17 mouse cellular contexts compared by ENCODE assay signal in genomic region chr7:109965658-109966057, GRCm38 (mm10). TPM values are rescaled to one million over a fixed set of nuclear protein-coding genes. Genes with fewer than 3 reads are reported as not detected.
A peak's percentile ranks its signal among the peaks of the same experiment; 100 is the strongest.
DNase-seq lines count a peak whose midpoint lies in the region; ATAC-seq and TF ChIP-seq lines count a peak whose summit lies in the region.
"Had no signal": no experiment of that assay in that cellular context is flagged by ENCODE, and none has a peak within 500 bp of the region (broad histone marks: within the 10 kb centered on the region; RNA-seq: fewer than 3 reads in every experiment).

No protein-coding gene starts in this region.

- intact Hi-C loops in gastrocnemius, adult 2 months (cut with DNase I): loop anchor here (5.0 kb wide), 1 partner anchor 117 kb away; no protein-coding TSS in a partner anchor
- intact Hi-C loops in gastrocnemius, postnatal 14 days (cut with DNase I; ENCODE audit: low total_unique reads): no loop called here
- intact Hi-C loops in left cerebral cortex, adult 2 months (cut with DNase I): no loop called here

- H3K36me3 ChIP-seq in E14TG2a.4 (ENCODE audit: insufficient read depth, low read length): no peaks in the 10 kb centered on the region
- no peaks in the 10 kb centered on the region for H3K36me3 ChIP-seq in kidney, embryonic 14.5 days (ENCODE audit: control insufficient read depth, insufficient read depth, low read length)
- H3K36me3 ChIP-seq: forebrain, embryonic 12.5 days; hindbrain, embryonic 13.5 days; limb, embryonic 13.5 days; midbrain, embryonic 15.5 days had no signal

- ATAC-seq in kidney, embryonic 14.5 days (ENCODE audit: low FRiP score, low TSS enrichment): no peak
- ATAC-seq: midbrain, embryonic 15.5 days had no signal

- H3K9ac ChIP-seq in kidney, embryonic 14.5 days (ENCODE audit: low read depth, low read length): no peak overlapping the region
- H3K9ac ChIP-seq: forebrain, embryonic 12.5 days; hindbrain, embryonic 13.5 days; limb, embryonic 13.5 days; midbrain, embryonic 15.5 days had no signal

- no peak overlapping the region for H3K4me3 ChIP-seq in gastrocnemius, adult 2 months
- no peak overlapping the region for H3K4me3 ChIP-seq in left cerebral cortex, adult 2 months
- no peak overlapping the region for H3K4me3 ChIP-seq in E14TG2a.4 (replicated peaks; ENCODE audit: low read length)
- H3K4me3 ChIP-seq in kidney, embryonic 14.5 days (ENCODE audit: low read length): no peak overlapping the region
- H3K4me3 ChIP-seq: forebrain, embryonic 12.5 days; hindbrain, embryonic 13.5 days; limb, embryonic 13.5 days; midbrain, embryonic 15.5 days; myocyte had no signal

- peak; percentile 9; the same call in 1 of the 2 replicates for TF ChIP-seq CTCF in gastrocnemius, adult 2 months (IDR thresholded peaks at IDR 0.05)
- peak; percentile 8; the same call in 1 of the 2 replicates for TF ChIP-seq CTCF in left cerebral cortex, adult 2 months (IDR thresholded peaks at IDR 0.05)
- TF ChIP-seq CTCF in E14TG2a.4 (conservative IDR thresholded peaks at IDR 0.05; ENCODE audit: low read length): peak; percentile 78

- peaks cover 21% of the 10 kb centered on the region for H3K27me3 ChIP-seq in E14TG2a.4 (ENCODE audit: insufficient read depth, low read length)
- H3K27me3 ChIP-seq in kidney, embryonic 14.5 days (ENCODE audit: control insufficient read depth, insufficient read depth, low read length): no peaks in the 10 kb centered on the region
- H3K27me3 ChIP-seq: forebrain, embryonic 12.5 days; hindbrain, embryonic 13.5 days; limb, embryonic 13.5 days; midbrain, embryonic 15.5 days had no signal

- no peak for DNase-seq in gastrocnemius, adult 2 months
- no peak for DNase-seq in gastrocnemius, postnatal 14 days
- no peak for DNase-seq in left cerebral cortex, adult 2 months (ENCODE audit: extremely low spot score in 1 of 2, low spot score in 2 of 2)
- DNase-seq in left cerebral cortex, adult 9 months (ENCODE audit: low spot score in 2 of 2): no peak
- DNase-seq in ZHBTc4 (ENCODE audit: low read depth, low spot score): peak; percentile 72
- DNase-seq in spleen, adult 12 weeks (ENCODE audit: low spot score): no peak
- DNase-seq: cerebellum, adult 8-10 months; gastrocnemius, postnatal 25 days; kidney, postnatal 14 days; spleen, adult 18-20 months had no signal

- peaks cover 6% of the 10 kb centered on the region for H3K4me1 ChIP-seq in E14TG2a.4 (replicated peaks; ENCODE audit: low read depth, low read length)
- H3K4me1 ChIP-seq in kidney, embryonic 14.5 days (ENCODE audit: control insufficient read depth, insufficient read depth, low read length): 0 out of 2 replicates have a peak, but pooled peaks cover 2% of the 10 kb centered on the region

- H3K27ac ChIP-seq in gastrocnemius, adult 2 months: no peak overlapping the region
- H3K27ac ChIP-seq in left cerebral cortex, adult 2 months: no peak overlapping the region
- H3K27ac ChIP-seq in kidney, embryonic 14.5 days (ENCODE audit: low read depth, low read length): no peak overlapping the region
- H3K27ac ChIP-seq: forebrain, embryonic 12.5 days; hindbrain, embryonic 13.5 days; limb, embryonic 13.5 days; midbrain, embryonic 15.5 days had no signal

- no peaks in the 10 kb centered on the region for H3K9me3 ChIP-seq in E14TG2a.4 (ENCODE audit: low read length)
- H3K9me3 ChIP-seq in kidney, embryonic 14.5 days (ENCODE audit: control insufficient read depth, low read length): no peaks in the 10 kb centered on the region
- H3K9me3 ChIP-seq: forebrain, embryonic 12.5 days; midbrain, embryonic 15.5 days had no signal

- no peak overlapping the region for H3K4me2 ChIP-seq in kidney, embryonic 14.5 days (replicated peaks; ENCODE audit: low read depth, low read length)
- H3K4me2 ChIP-seq: forebrain, embryonic 12.5 days; hindbrain, embryonic 13.5 days; limb, embryonic 13.5 days; midbrain, embryonic 15.5 days had no signal

RNA-seq across cellular contexts. Expression of gene Dennd5a, which starts 5.4 kb away (rescaled TPM):
- 10 to 100 TPM; 34.4 to 52.4 TPM for total RNA-seq in gastrocnemius, adult 2 months (2021)
- 10 to 100 TPM; 50.2 to 57.4 TPM for total RNA-seq in gastrocnemius, postnatal 14 days (2021)
- 100 to 1,000 TPM; 214 to 225 TPM for total RNA-seq in left cerebral cortex, adult 2 months (2021)
- 38.9 and 43.4 TPM in 2 replicates for polyA plus RNA-seq in kidney, embryonic 14.5 days (2014; fragmentation: Nextera tagmentation; extraction: Ambion mirVana)

RNA-seq across cellular contexts. Expression of gene Tmem41b, which starts 21.1 kb away (rescaled TPM):
- total RNA-seq in gastrocnemius, adult 2 months (2021): 10 to 100 TPM; 25.4 to 27.0 TPM
- 10 to 100 TPM; 28.8 to 32.6 TPM for total RNA-seq in gastrocnemius, postnatal 14 days (2021)
- total RNA-seq in left cerebral cortex, adult 2 months (2021): 10 to 100 TPM; 44.7 to 49.9 TPM
- polyA plus RNA-seq in kidney, embryonic 14.5 days (2014; fragmentation: Nextera tagmentation; extraction: Ambion mirVana): 48.7 and 72.5 TPM in 2 replicates

RNA-seq across cellular contexts. Expression of gene Ipo7, which starts 52.4 kb away (rescaled TPM):
- 100 to 1,000 TPM in 1 of 2 experiments, 10 to 100 TPM in 1; 96.4 to 101 TPM for total RNA-seq in gastrocnemius, adult 2 months (2021)
- total RNA-seq in gastrocnemius, postnatal 14 days (2021): 10 to 100 TPM; 68.5 to 68.6 TPM
- 100 to 1,000 TPM in 1 of 2 experiments, 10 to 100 TPM in 1; 97.9 to 105 TPM for total RNA-seq in left cerebral cortex, adult 2 months (2021)
- 21.9 and 22.5 TPM in 2 replicates for polyA plus RNA-seq in kidney, embryonic 14.5 days (2014; fragmentation: Nextera tagmentation; extraction: Ambion mirVana)

Comparison
In these comparisons a context has a peak if more than half of its experiments do, and no peak if none do; other contexts are left out.
1. CTCF ChIP-seq: peak in every context shown above with its lines; median percentile 78 in E14TG2a.4; 9 in gastrocnemius, adult 2 months; 8 in left cerebral cortex, adult 2 months.